Mouse (Mus musculus) embryonic facial prominence, embryonic 10.5 days (tissue): ENCODE measurements around the gene Cdc42bpb. TPM values are rescaled to one million over a fixed set of nuclear protein-coding genes. Genes with fewer than 3 reads are reported as not detected.

Experiments used
- DNase-seq: peaks from one replicate; pipeline ENCODE4 v3.0.0-alpha.2; 2017; ENCODE audit warnings: low spot score
- H3K27ac ChIP-seq: fragments of 300-500 bp; sonication (generic); replicated peaks from 2 replicates; pipeline ENCODE4 v1.5.1; 2016; ENCODE audit warnings: mild to moderate bottlenecking
- H3K27me3 ChIP-seq: fragments of 300-500 bp; sonication (generic); replicated peaks from 2 replicates; pipeline ENCODE4 v1.6.1; 2016; ENCODE audit warnings: low read depth, mild to moderate bottlenecking; ENCODE audit not compliant: poor library complexity, severe bottlenecking
- H3K36me3 ChIP-seq: fragments of 300-500 bp; sonication (generic); replicated peaks from 2 replicates; pipeline ENCODE4 v1.6.1; 2016; ENCODE audit warnings: mild to moderate bottlenecking, moderate library complexity
- H3K4me1 ChIP-seq: fragments of 300-500 bp; sonication (generic); 2 replicates; pipeline ENCODE4 v1.6.1; 2016
- H3K4me3 ChIP-seq: fragments of 300-500 bp; sonication (generic); 2 replicates; pipeline ENCODE4 v1.5.1; 2016; ENCODE audit warnings: mild to moderate bottlenecking, moderate library complexity
- H3K9me3 ChIP-seq: fragments of 300-500 bp; sonication (generic); 2 replicates; pipeline ENCODE4 v1.6.1; 2016; ENCODE audit warnings: mild to moderate bottlenecking
- WGBS: fragments of 180-500 bp; shearing (Covaris S2); methylation state at CpG from one replicate; pipeline ENCODE4 v1.1.7; 2016; 5-methylcytosine and 5-hydroxymethylcytosine counted together
- polyA plus RNA-seq: library from polyadenylated mRNA; unstranded; fragments of >200 nt; fragmentation: Nextera tagmentation; extraction: Ambion mirVana; gene quantifications from 2 replicates; pipeline ENCODE4 v1.2.1, GENCODE M21; 2016

The Cdc42bpb gene
- polyA plus RNA-seq, 1 experiment from 2014 or later: 32.7 TPM

DNA sequence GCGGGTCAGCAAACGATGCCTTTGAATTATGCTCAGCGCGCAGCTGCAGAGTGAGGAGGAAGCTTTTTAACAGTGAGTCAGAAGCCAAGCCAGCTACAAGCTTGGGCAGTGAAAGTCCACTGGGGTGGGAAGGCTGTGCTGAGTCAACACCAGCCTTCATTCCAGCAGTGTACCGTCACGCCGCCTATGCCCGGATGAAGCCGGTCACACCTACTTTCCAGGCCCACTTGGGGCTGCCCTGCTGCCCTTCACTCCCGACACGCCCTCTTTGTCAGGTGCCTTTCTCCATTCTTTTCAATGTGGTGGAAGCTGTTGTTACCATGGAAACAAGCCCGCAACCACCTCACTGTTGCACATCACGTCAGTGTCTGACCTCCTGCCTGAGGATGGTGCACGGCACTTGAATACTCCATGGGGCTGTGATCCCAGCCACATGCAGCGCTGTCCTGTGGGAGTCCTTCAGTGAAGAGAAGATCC, 24.0 kb downstream of the Cdc42bpb start:
- Histone ChIP-seq H3K4me3 (no peak overlapping the region), H3K9me3 (no peaks in the 10 kb centered on the region), H3K36me3 (peaks cover 19% of the 10 kb centered on the region), H3K4me1 (peaks cover 53% of the 10 kb centered on the region), H3K27ac (no peak overlapping the region), H3K27me3 (no peaks in the 10 kb centered on the region)
- DNase-seq: peak; percentile 21
- WGBS: 78% methylated on average over 15 of the region's 15 CpGs

DNA sequence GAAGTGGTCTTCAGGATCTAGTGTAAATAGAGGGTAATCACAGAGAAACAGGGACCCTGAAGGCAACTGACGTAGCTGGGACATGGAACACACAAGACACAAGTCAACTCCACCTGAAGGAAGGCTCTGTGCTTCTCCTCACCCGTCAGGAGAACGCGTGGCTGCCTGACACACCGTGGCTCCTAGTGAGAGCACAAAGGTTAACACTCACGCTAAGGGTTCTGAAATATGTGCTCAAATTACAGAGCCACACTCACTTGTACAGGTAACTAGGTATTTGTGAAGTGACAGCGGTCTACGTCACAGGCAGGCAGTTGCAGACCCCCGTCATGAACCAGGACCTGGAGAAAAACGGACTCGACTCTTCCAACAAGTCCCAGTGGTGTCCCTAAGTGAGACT, 24.5 kb downstream of the Cdc42bpb start:
- Histone ChIP-seq H3K4me1 (peaks cover 51% of the 10 kb centered on the region), H3K4me3 (no peak overlapping the region), H3K36me3 (peaks cover 19% of the 10 kb centered on the region), H3K27me3 (no peaks in the 10 kb centered on the region), H3K27ac (no peak overlapping the region), H3K9me3 (no peaks in the 10 kb centered on the region)
- WGBS: 91% methylated on average over 11 of the region's 11 CpGs
- no peak for DNase-seq

- Histone ChIP-seq H3K4me3 (no peak overlapping the region), H3K4me1 (peaks cover 48% of the 10 kb centered on the region), H3K9me3 (no peaks in the 10 kb centered on the region), H3K27me3 (no peaks in the 10 kb centered on the region), H3K27ac (no peak overlapping the region), H3K36me3 (peaks cover 19% of the 10 kb centered on the region)
- WGBS: 91% methylated on average over 10 of the region's 10 CpGs
- no peak for DNase-seq
These were observed 25.0 kb downstream of the Cdc42bpb start for GRCm38 (mm10) chr12:111352520-111352919.

DNA sequence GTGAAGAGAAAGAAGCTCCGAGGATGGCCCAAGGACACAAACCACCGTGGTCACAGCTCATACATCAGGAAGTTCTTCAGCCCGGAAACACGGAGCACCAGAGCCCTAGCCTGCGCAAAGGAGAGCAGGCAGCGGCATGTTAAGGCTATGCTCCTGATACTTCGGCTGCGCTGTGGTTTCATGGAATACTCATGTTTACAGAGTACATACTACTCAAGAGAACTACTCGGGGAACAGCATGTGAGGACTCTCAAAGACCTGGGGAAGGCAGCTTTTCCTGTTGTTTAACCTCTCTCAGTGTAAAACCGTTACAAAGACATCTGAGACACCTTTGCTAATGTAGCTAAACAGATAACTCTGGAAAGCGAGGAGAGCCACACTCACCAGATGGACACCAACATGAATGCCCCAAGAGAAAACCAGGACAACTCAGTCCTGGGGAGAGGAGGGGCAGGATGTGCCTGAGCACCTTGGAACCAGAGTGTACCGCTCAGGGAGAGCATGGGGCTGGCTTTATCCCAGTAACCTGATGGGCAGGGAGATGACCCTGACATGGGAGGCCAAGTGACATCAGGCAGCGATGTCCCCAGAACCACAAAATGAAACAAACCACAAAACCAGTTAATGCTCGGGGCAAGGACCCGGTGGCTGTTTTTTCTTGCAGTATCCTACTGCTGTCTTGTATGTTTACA, 27.8 kb downstream of the Cdc42bpb start:
- 90% methylated on average over 15 of the region's 15 CpGs for WGBS

DNA sequence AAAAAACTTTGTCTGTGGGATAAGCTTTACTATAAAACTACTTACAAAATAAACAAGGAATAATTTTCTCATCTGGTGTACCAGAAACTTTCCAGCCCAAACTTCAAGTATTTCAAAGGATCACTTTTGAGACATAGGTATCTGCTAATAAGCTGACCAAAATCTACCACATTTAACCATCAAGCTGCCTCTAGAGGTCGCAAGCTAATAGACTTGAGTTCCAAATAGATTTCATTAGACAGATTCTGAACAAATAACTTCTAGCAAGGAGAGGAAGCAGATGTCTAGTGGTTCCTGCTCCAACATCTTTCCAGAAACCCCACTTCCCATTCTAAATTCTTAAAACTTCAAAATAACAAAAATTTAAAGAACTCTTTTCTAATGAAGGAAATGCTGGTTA, 33.6 kb downstream of the Cdc42bpb start:
- Histone ChIP-seq H3K27ac (no peak overlapping the region), H3K4me1 (peaks cover 17% of the 10 kb centered on the region), H3K4me3 (no peak overlapping the region), H3K27me3 (no peaks in the 10 kb centered on the region), H3K9me3 (no peaks in the 10 kb centered on the region), H3K36me3 (peaks cover 46% of the 10 kb centered on the region)
- no peak for DNase-seq
- WGBS: 66% methylated on average over 1 of the region's 1 CpGs

More for the DNA sequence above, 27.8 kb downstream of the Cdc42bpb start:
- H3K27me3 ChIP-seq: no peaks in the 10 kb centered on the region
- DNase-seq: no peak
- H3K36me3 ChIP-seq: peaks cover 23% of the 10 kb centered on the region
- no peaks in the 10 kb centered on the region for H3K9me3 ChIP-seq
- H3K27ac ChIP-seq: no peak overlapping the region
- H3K4me1 ChIP-seq: peaks cover 42% of the 10 kb centered on the region
- H3K4me3 ChIP-seq: no peak overlapping the region

- Histone ChIP-seq H3K4me3 (no peak overlapping the region), H3K36me3 (peaks cover 79% of the 10 kb centered on the region), H3K9me3 (no peaks in the 10 kb centered on the region), H3K4me1 (no peaks in the 10 kb centered on the region), H3K27ac (no peak overlapping the region), H3K27me3 (no peaks in the 10 kb centered on the region)
- WGBS: 79% methylated on average over 7 of the region's 7 CpGs
- no peak for DNase-seq
These were observed 36.8 kb downstream of the Cdc42bpb start for GRCm38 (mm10) chr12:111340692-111341091.

DNA sequence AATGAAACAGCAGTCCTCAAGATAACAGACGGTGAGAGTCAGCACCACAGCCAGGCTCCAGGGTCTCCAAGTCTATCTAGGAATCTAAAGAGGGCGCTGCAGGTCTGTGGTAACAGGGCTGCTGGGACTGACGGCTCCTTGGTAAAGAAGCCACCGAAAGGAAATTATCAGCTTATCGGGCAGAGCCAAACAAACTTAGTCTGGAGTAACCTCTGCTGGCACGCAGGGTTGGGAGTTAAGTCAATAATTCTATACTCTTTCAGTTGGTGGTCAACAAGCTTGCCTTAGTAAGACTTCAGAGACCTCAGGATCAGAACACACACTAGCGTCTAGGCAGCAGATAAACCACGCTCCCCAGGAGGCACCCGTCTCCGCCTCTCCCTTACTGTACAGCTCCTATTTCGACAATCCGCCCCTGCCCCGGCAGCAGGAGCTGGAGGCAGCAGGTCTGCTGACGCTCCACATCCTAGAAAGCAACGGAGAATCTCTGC, 39.6 kb downstream of the Cdc42bpb start:
- H3K27ac ChIP-seq: no peak overlapping the region
- no peaks in the 10 kb centered on the region for H3K27me3 ChIP-seq
- 80% methylated on average over 15 of the region's 15 CpGs for WGBS
- no peak for DNase-seq
- 0 out of 2 replicates have a peak, but pooled peaks cover 1% of the 10 kb centered on the region for H3K4me1 ChIP-seq
- H3K36me3 ChIP-seq: peaks cover 99% of the 10 kb centered on the region
- H3K9me3 ChIP-seq: no peaks in the 10 kb centered on the region
- no peak overlapping the region for H3K4me3 ChIP-seq

GRCm38 (mm10) chr12:111333020-111333605, 44.4 kb downstream of the Cdc42bpb start:
- 87% methylated on average over 15 of the region's 15 CpGs for WGBS
- no peaks in the 10 kb centered on the region for H3K27me3 ChIP-seq
- no peaks in the 10 kb centered on the region for H3K9me3 ChIP-seq
- 0 out of 2 replicates have a peak, but pooled peaks cover 2% of the 10 kb centered on the region for H3K4me1 ChIP-seq
- H3K36me3 ChIP-seq: peaks cover 98% of the 10 kb centered on the region
- H3K4me3 ChIP-seq: no peak overlapping the region
- no peak for DNase-seq
- no peak overlapping the region for H3K27ac ChIP-seq

DNA sequence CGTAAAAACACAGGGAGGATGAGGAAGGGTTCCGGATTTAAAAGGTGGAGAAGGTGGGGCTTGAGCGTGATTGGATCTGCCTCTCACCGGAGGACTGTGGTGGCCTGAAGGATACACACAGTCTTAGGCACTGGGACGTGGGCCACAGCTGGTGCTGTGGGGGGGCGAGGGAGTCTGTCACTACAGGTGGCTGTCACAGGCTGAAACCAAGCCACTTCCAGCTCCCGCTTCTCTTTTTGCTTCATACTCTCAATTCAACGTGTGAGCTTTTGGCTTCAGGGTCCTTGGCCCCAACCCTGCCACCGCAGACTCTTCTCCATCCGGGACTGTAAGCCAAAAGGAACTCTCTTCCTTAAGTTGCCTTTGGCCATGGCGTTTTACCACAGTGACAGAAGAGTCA, 45.1 kb downstream of the Cdc42bpb start:
- WGBS: 94% methylated on average over 11 of the region's 11 CpGs

GRCm38 (mm10) chr12:111331573-111331972, 45.9 kb downstream of the Cdc42bpb start:
- no peaks in the 10 kb centered on the region for H3K27me3 ChIP-seq
- H3K4me3 ChIP-seq: no peak overlapping the region
- 97% methylated on average over 9 of the region's 9 CpGs for WGBS
- no peak for DNase-seq
- H3K36me3 ChIP-seq: peaks cover 98% of the 10 kb centered on the region
- H3K4me1 ChIP-seq: 0 out of 2 replicates have a peak, but pooled peaks cover 2% of the 10 kb centered on the region
- H3K27ac ChIP-seq: no peak overlapping the region
- no peaks in the 10 kb centered on the region for H3K9me3 ChIP-seq

More for the DNA sequence above, 45.1 kb downstream of the Cdc42bpb start:
- no peaks in the 10 kb centered on the region for H3K9me3 ChIP-seq
- H3K4me3 ChIP-seq: no peak overlapping the region
- H3K36me3 ChIP-seq: peaks cover 98% of the 10 kb centered on the region
- DNase-seq: no peak
- H3K27ac ChIP-seq: no peak overlapping the region
- H3K27me3 ChIP-seq: no peaks in the 10 kb centered on the region
- 0 out of 2 replicates have a peak, but pooled peaks cover 2% of the 10 kb centered on the region for H3K4me1 ChIP-seq

DNA sequence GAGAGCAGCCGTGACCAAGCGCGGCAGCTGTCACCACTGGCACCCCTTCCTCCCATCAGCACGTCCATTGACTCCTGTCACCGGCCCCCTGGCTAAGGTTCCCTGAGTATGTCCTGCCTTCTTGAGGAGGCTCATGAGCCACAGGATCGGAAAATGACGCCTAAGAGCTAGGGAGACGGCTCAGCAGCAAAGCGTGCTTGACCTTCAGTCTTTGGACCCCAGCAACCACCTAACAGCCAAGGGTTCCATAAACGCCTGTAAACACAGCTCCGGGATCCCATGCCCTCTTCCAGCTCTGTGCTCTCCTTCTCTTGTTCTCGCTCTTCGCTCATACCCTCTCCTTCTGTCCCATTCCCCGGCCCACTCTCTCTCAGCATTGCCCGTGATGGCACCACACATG, 48.2 kb downstream of the Cdc42bpb start:
- no peaks in the 10 kb centered on the region for H3K27me3 ChIP-seq
- no peak overlapping the region; the same call in 1 of the 2 replicates for H3K27ac ChIP-seq
- H3K9me3 ChIP-seq: no peaks in the 10 kb centered on the region
- 94% methylated on average over 15 of the region's 15 CpGs for WGBS
- H3K36me3 ChIP-seq: peaks cover 98% of the 10 kb centered on the region
- no peak overlapping the region for H3K4me3 ChIP-seq
- no peak for DNase-seq
- 0 out of 2 replicates have a peak, but pooled peaks cover 2% of the 10 kb centered on the region for H3K4me1 ChIP-seq

GRCm38 (mm10) chr12:111328360-111328759, 49.2 kb downstream of the Cdc42bpb start:
- 88% methylated on average over 6 of the region's 6 CpGs for WGBS
- H3K36me3 ChIP-seq: peaks cover 98% of the 10 kb centered on the region
- H3K27me3 ChIP-seq: no peaks in the 10 kb centered on the region

More at GRCm38 (mm10) chr12:111328360-111328759, 49.2 kb downstream of the Cdc42bpb start:
- Histone ChIP-seq H3K4me1 (0 out of 2 replicates have a peak, but pooled peaks cover 2% of the 10 kb centered on the region), H3K9me3 (no peaks in the 10 kb centered on the region), H3K4me3 (no peak overlapping the region), H3K27ac (no peak overlapping the region)
- no peak for DNase-seq
